Mouse (Mus musculus): ENCODE results near the gene Vps39.

Vps39 gene

GRCm38 (mm10) chr2:120299866-120300265 lies 53.1 kb downstream of the Vps39 start:
- in situ Hi-C loops (cut with MboI, MseI) = no loop called here

- in situ Hi-C loops (cut with MboI, MseI) = no loop called here
Measured at GRCm38 (mm10) chr2:120296160-120296559, 56.8 kb downstream of the Vps39 start.

GRCm38 (mm10) chr2:120291471-120292078 lies 61.4 kb downstream of the Vps39 start:
- in situ Hi-C loops (cut with MboI, MseI) = no loop called here

GRCm38 (mm10) chr2:120288995-120289394 lies 63.9 kb downstream of the Vps39 start, which contains the start of gene Pla2g4d:
TSS of gene Pla2g4d (minus strand) at chr2:120289197.
- in situ Hi-C loops (cut with MboI, MseI) = loop anchor here (10.0 kb wide), 1 partner anchor 1086 kb away; no protein-coding TSS in a partner anchor

- in situ Hi-C loops (cut with MboI, MseI) = loop anchor here (10.0 kb wide), 1 partner anchor 1086 kb away; no protein-coding TSS in a partner anchor
Measured at GRCm38 (mm10) chr2:120288401-120288800, 64.5 kb downstream of the Vps39 start.

- in situ Hi-C loops (cut with MboI, MseI) = loop anchor here (10.0 kb wide), 1 partner anchor 1089 kb away; no protein-coding TSS in a partner anchor
Measured at GRCm38 (mm10) chr2:120285639-120286038, 67.3 kb downstream of the Vps39 start.

GRCm38 (mm10) chr2:120284705-120285104 lies 68.2 kb downstream of the Vps39 start:
- in situ Hi-C loops (cut with MboI, MseI) = loop anchor here (10.0 kb wide), 1 partner anchor 1090 kb away; no protein-coding TSS in a partner anchor

- in situ Hi-C loops (cut with MboI, MseI) = loop anchor here (10.0 kb wide), 1 partner anchor 1091 kb away; no protein-coding TSS in a partner anchor
Measured at GRCm38 (mm10) chr2:120284094-120284493, 68.8 kb downstream of the Vps39 start.

GRCm38 (mm10) chr2:120283550-120283949 lies 69.4 kb downstream of the Vps39 start:
- in situ Hi-C loops (cut with MboI, MseI) = loop anchor here (10.0 kb wide), 1 partner anchor 1091 kb away; no protein-coding TSS in a partner anchor

GRCm38 (mm10) chr2:120281221-120281620 lies 71.7 kb downstream of the Vps39 start:
- in situ Hi-C loops (cut with MboI, MseI) = loop anchor here (10.0 kb wide), 1 partner anchor 1094 kb away; no protein-coding TSS in a partner anchor

- in situ Hi-C loops (cut with MboI, MseI) = loop anchor here (10.0 kb wide), 1 partner anchor 1095 kb away; no protein-coding TSS in a partner anchor
Measured at GRCm38 (mm10) chr2:120279961-120280360, 73.0 kb downstream of the Vps39 start.

GRCm38 (mm10) chr2:120276951-120277350 lies 76.0 kb downstream of the Vps39 start:
- in situ Hi-C loops (cut with MboI, MseI) = no loop called here

GRCm38 (mm10) chr2:120268635-120269034 lies 84.3 kb downstream of the Vps39 start:
- in situ Hi-C loops (cut with MboI, MseI) = no loop called here
